8 mouse cellular contexts compared by ENCODE assay signal in genomic region chr5:140873039-140873551, GRCm38 (mm10). TPM values are rescaled to one million over a fixed set of nuclear protein-coding genes. Genes with fewer than 3 reads are reported as not detected.
DNase-seq lines count a peak whose midpoint lies in the region; ATAC-seq and TF ChIP-seq lines count a peak whose summit lies in the region.

No protein-coding gene starts in this region.

- H3K27me3 ChIP-seq in forebrain, embryonic 12.5 days: peaks cover 15% of the 10 kb centered on the region
- H3K27me3 ChIP-seq in forebrain, embryonic 14.5 days (replicated peaks; ENCODE audit: control insufficient read depth, insufficient read depth, low read length): no peaks in the 10 kb centered on the region; the same call in 1 of the 2 replicates
- no peaks in the 10 kb centered on the region for H3K27me3 ChIP-seq in thymus, adult 2 months (ENCODE audit: control insufficient read depth, insufficient read depth, low read length)
- H3K27me3 ChIP-seq in midbrain, embryonic 14.5 days (ENCODE audit: control insufficient read depth, insufficient read depth, low read length): no peaks in the 10 kb centered on the region

- no peak for DNase-seq in forebrain, embryonic 14.5 days (ENCODE audit: low spot score)
- DNase-seq in thymus, adult 2 months: no peak
- no peak for DNase-seq in thymus, adult 18-20 months
- DNase-seq in left cerebral cortex, postnatal 4 days: peak; percentile 42
- peak; percentile 39 for DNase-seq in midbrain, embryonic 14.5 days

- intact Hi-C loops in left cerebral cortex, postnatal 4 days (cut with DNase I): no loop called here

- H3K9me3 ChIP-seq in forebrain, embryonic 12.5 days: no peaks in the 10 kb centered on the region
- H3K9me3 ChIP-seq in forebrain, embryonic 14.5 days (replicated peaks; ENCODE audit: control insufficient read depth, low read length): no peaks in the 10 kb centered on the region
- no peaks in the 10 kb centered on the region for H3K9me3 ChIP-seq in midbrain, embryonic 14.5 days (ENCODE audit: control insufficient read depth, low read length)

- H3K27ac ChIP-seq in forebrain, embryonic 12.5 days: no peak overlapping the region
- H3K27ac ChIP-seq in forebrain, embryonic 14.5 days (ENCODE audit: low read depth, low read length): no peak overlapping the region
- peak overlapping the region; percentile 78 for H3K27ac ChIP-seq in thymus, adult 2 months (ENCODE audit: control insufficient read depth, insufficient read depth, low read length)
- H3K27ac ChIP-seq in midbrain, embryonic 14.5 days (replicated peaks; ENCODE audit: low read depth, low read length): no peak overlapping the region

- TF ChIP-seq CTCF in thymus, adult 2 months (IDR thresholded peaks at IDR 0.05; ENCODE audit: borderline replicate concordance, control insufficient read depth, extremely low read depth, insufficient read depth, low read length, poor library complexity): no peak; the same call in 1 of the 2 replicates

- H3K36me3 ChIP-seq in forebrain, embryonic 12.5 days (replicated peaks): no peaks in the 10 kb centered on the region
- H3K36me3 ChIP-seq in forebrain, embryonic 14.5 days (ENCODE audit: control insufficient read depth, insufficient read depth, low read length): no peaks in the 10 kb centered on the region
- peaks cover 8% of the 10 kb centered on the region; the same call in 1 of the 2 replicates for H3K36me3 ChIP-seq in thymus, adult 2 months (ENCODE audit: control insufficient read depth, insufficient read depth, low read length)
- no peaks in the 10 kb centered on the region for H3K36me3 ChIP-seq in midbrain, embryonic 14.5 days (ENCODE audit: control insufficient read depth, insufficient read depth, low read length)

- H3K4me2 ChIP-seq in forebrain, embryonic 12.5 days: peak overlapping the region; percentile 17
- H3K4me2 ChIP-seq in forebrain, embryonic 14.5 days (ENCODE audit: low read length): no peak overlapping the region
- H3K4me2 ChIP-seq in midbrain, embryonic 14.5 days (ENCODE audit: low read length): peak overlapping the region; percentile 18

- peaks cover 18% of the 10 kb centered on the region for H3K4me1 ChIP-seq in forebrain, embryonic 12.5 days
- H3K4me1 ChIP-seq in forebrain, embryonic 14.5 days (ENCODE audit: control insufficient read depth, insufficient read depth, low read length): 0 out of 2 replicates have a peak, but pooled peaks cover 3% of the 10 kb centered on the region
- H3K4me1 ChIP-seq in thymus, adult 2 months (replicated peaks; ENCODE audit: control insufficient read depth, insufficient read depth, low read length): peaks cover 48% of the 10 kb centered on the region
- H3K4me1 ChIP-seq in midbrain, embryonic 14.5 days (ENCODE audit: control insufficient read depth, insufficient read depth, low read length): peaks cover 7% of the 10 kb centered on the region

- no peak for ATAC-seq in forebrain, embryonic 12.5 days (ENCODE audit: low FRiP score)
- ATAC-seq in forebrain, embryonic 14.5 days: no peak
- ATAC-seq in midbrain, embryonic 14.5 days (ENCODE audit: low FRiP score, low TSS enrichment): no peak
- ATAC-seq in erythroid progenitor cell, adult 5-6 weeks (replicated peaks; ENCODE audit: low FRiP score, poor library complexity, severe bottlenecking): no peak
- no peak for ATAC-seq in activated CD4-positive, CD25-positive, alpha-beta regulatory T cell, adult 4 months

- H3K9ac ChIP-seq in forebrain, embryonic 12.5 days: no peak overlapping the region
- H3K9ac ChIP-seq in forebrain, embryonic 14.5 days (ENCODE audit: low read length): no peak overlapping the region
- peak overlapping the region; percentile 31; the same call in 1 of the 2 replicates for H3K9ac ChIP-seq in midbrain, embryonic 14.5 days (replicated peaks; ENCODE audit: low read length)

- H3K4me3 ChIP-seq in forebrain, embryonic 12.5 days (replicated peaks): no peak overlapping the region
- H3K4me3 ChIP-seq in forebrain, embryonic 14.5 days (ENCODE audit: low read depth, low read length): no peak overlapping the region
- H3K4me3 ChIP-seq in thymus, adult 2 months (ENCODE audit: control insufficient read depth, insufficient read depth, low read length): no peak overlapping the region
- H3K4me3 ChIP-seq in midbrain, embryonic 14.5 days (replicated peaks; ENCODE audit: low read depth, low read length): no peak overlapping the region

- 33% methylated on average over 18 of the region's 18 CpGs for WGBS in forebrain, embryonic 12.5 days
- 31% methylated on average over 18 of the region's 18 CpGs for WGBS in forebrain, embryonic 14.5 days
- WGBS in thymus, adult 2 months: 24% methylated on average over 18 of the region's 18 CpGs
- 15% methylated on average over 18 of the region's 18 CpGs for WGBS in midbrain, embryonic 14.5 days

- no peak for TF ChIP-seq POLR2A in thymus, adult 2 months (IDR thresholded peaks at IDR 0.05; ENCODE audit: control insufficient read depth, extremely low read depth, insufficient read depth, low read length, poor library complexity)

RNA-seq across cellular contexts. Expression of gene Gna12, which starts 42.9 kb away (rescaled TPM):
- polyA plus RNA-seq in forebrain, embryonic 12.5 days (2016; fragmentation: Nextera tagmentation; extraction: Ambion mirVana): 11.8 and 23.9 TPM in 2 replicates
- 17.4 and 19.9 TPM in 2 replicates for polyA plus RNA-seq in forebrain, embryonic 14.5 days (2014; fragmentation: Nextera tagmentation; extraction: Ambion mirVana)
- 68.1 and 69.0 TPM in 2 replicates for polyA plus RNA-seq in thymus, adult 2 months (2012; rRNA removed)
- 10 to 100 TPM; 77.3 to 82.0 TPM for total RNA-seq in left cerebral cortex, postnatal 4 days (2021)
- 21.6 and 22.5 TPM in 2 replicates for polyA plus RNA-seq in midbrain, embryonic 14.5 days (2014; fragmentation: Nextera tagmentation; extraction: Ambion mirVana)
- 10.9 and 19.8 TPM in 2 replicates for total RNA-seq in erythroid progenitor cell, adult 5-6 weeks (2015; ENCODE audit: low replicate concordance)
- 11.9 and 12.6 TPM in 2 replicates for total RNA-seq in erythroid progenitor cell, adult 5-6 weeks (2017; ENCODE audit: low replicate concordance)
- 1 to 10 TPM; 3.9 to 4.6 TPM for polyA plus RNA-seq in activated CD4-positive, CD25-positive, alpha-beta regulatory T cell, adult 4 months (2017; shearing (Covaris generic))

Comparison
In these comparisons a context has a peak if more than half of its experiments do, and no peak if none do; other contexts are left out.
1. DNase-seq: peak in left cerebral cortex, postnatal 4 days (single experiment) and midbrain, embryonic 14.5 days (single experiment); none in forebrain, embryonic 14.5 days (single experiment), thymus, adult 2 months (single experiment) and thymus, adult 18-20 months (0 of 2).